8 mouse cellular contexts compared by ENCODE assay signal in the genomic region with DNA sequence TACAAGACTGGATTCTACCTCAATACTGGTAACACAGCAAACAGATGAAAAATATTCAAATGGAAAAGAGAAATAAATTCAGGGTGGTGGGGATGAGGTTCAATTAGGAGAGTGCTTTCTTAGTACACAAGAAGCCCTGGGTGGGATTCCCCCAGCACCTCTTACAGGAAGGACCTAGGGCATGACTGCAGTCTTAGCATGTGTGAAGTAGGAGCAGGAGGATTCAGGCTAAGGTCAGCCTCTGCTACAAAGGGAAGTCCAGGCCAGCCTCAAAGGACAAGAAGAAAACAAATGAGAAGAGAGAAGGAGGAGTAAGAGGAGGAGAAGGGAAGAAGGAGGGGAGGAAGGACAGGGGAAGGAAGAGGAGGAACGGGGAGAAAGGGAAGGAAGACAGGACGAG. TPM values are rescaled to one million over a fixed set of nuclear protein-coding genes. Genes with fewer than 3 reads are reported as not detected.
DNase-seq lines count a peak whose midpoint lies in the region; ATAC-seq and TF ChIP-seq lines count a peak whose summit lies in the region.

No protein-coding gene starts in this region.

- peak overlapping the region; percentile 99 for H3K27ac ChIP-seq in gastrocnemius, adult 2 months
- H3K27ac ChIP-seq in liver, embryonic 12.5 days, result peak overlapping the region; percentile 84
- H3K27ac ChIP-seq in stomach, postnatal 0 days (replicated peaks), result peak overlapping the region; percentile 86

- no peaks in the 10 kb centered on the region for H3K9me3 ChIP-seq in liver, embryonic 12.5 days (replicated peaks)
- H3K9me3 ChIP-seq in stomach, postnatal 0 days (ENCODE audit: control insufficient read depth, low read length), result no peaks in the 10 kb centered on the region

- H3K4me1 ChIP-seq in liver, embryonic 12.5 days, result peaks cover 75% of the 10 kb centered on the region
- H3K4me1 ChIP-seq in stomach, postnatal 0 days (replicated peaks; ENCODE audit: control insufficient read depth, insufficient read depth), result peaks cover 13% of the 10 kb centered on the region

- peak overlapping the region; percentile 72; the same call in 1 of the 2 replicates for H3K9ac ChIP-seq in liver, embryonic 12.5 days
- no peak overlapping the region for H3K9ac ChIP-seq in stomach, postnatal 0 days (ENCODE audit: low read length)

- H3K4me3 ChIP-seq in gastrocnemius, adult 2 months, result peak overlapping the region; percentile 72
- no peak overlapping the region for H3K4me3 ChIP-seq in liver, embryonic 12.5 days
- no peak overlapping the region for H3K4me3 ChIP-seq in stomach, postnatal 0 days (ENCODE audit: low read depth, low read length)

- no peak for ATAC-seq in liver, embryonic 12.5 days
- ATAC-seq in stomach, postnatal 0 days (ENCODE audit: low FRiP score, low TSS enrichment), result no peak

- no peaks in the 10 kb centered on the region for H3K27me3 ChIP-seq in liver, embryonic 12.5 days (replicated peaks)
- no peaks in the 10 kb centered on the region for H3K27me3 ChIP-seq in stomach, postnatal 0 days (ENCODE audit: control insufficient read depth, insufficient read depth, low read length)

- intact Hi-C loops in gastrocnemius, adult 2 months (cut with DNase I), result no loop called here

- TF ChIP-seq EP300 in stomach, postnatal 0 days (optimal IDR thresholded peaks at IDR 0.05), result no peak

- DNase-seq in gastrocnemius, adult 2 months, result no peak
- no peak for DNase-seq in gastrocnemius, postnatal 4 days (ENCODE audit: low spot score in 2 of 2)
- peak; percentile 56 for DNase-seq in thymus, postnatal 14 days
- no peak for DNase-seq in thymus, adult 18-20 months
- no peak for DNase-seq in stomach, postnatal 0 days (ENCODE audit: low spot score)
- DNase-seq in spleen, postnatal 10 days (ENCODE audit: low spot score in 2 of 2), result no peak
- no peak for DNase-seq in cerebellum, adult 8-10 months

- 10% methylated on average over 2 of the region's 2 CpGs for WGBS in liver, embryonic 12.5 days (ENCODE audit: insufficient replicate concordance)
- 45% methylated on average over 2 of the region's 2 CpGs for WGBS in stomach, postnatal 0 days

- TF ChIP-seq CTCF in gastrocnemius, adult 2 months (IDR thresholded peaks at IDR 0.05), result no peak
- TF ChIP-seq CTCF in stomach, postnatal 0 days (IDR thresholded peaks at IDR 0.05; ENCODE audit: low read depth), result no peak

- H3K36me3 ChIP-seq in liver, embryonic 12.5 days, result no peaks in the 10 kb centered on the region
- H3K36me3 ChIP-seq in stomach, postnatal 0 days (ENCODE audit: control insufficient read depth, insufficient read depth, low read length), result no peaks in the 10 kb centered on the region

- peak overlapping the region; percentile 83 for H3K4me2 ChIP-seq in liver, embryonic 12.5 days
- no peak overlapping the region; the same call in 1 of the 2 replicates for H3K4me2 ChIP-seq in stomach, postnatal 0 days (replicated peaks; ENCODE audit: low read depth)

RNA-seq across cellular contexts. Expression of a gene that starts 54.8 kb away (rescaled TPM):
- total RNA-seq in gastrocnemius, adult 2 months (2021), result 10 to 100 TPM; 40.7 to 48.4 TPM
- 10 to 100 TPM; 54.1 to 72.1 TPM for total RNA-seq in gastrocnemius, postnatal 4 days (2021)
- 26.2 and 28.9 TPM in 2 replicates for polyA plus RNA-seq in liver, embryonic 12.5 days (2016; fragmentation: Nextera tagmentation; extraction: Ambion mirVana)
- polyA plus RNA-seq in stomach, postnatal 0 days (2015; fragmentation: Nextera tagmentation; extraction: Ambion mirVana), result 15.9 and 18.0 TPM in 2 replicates
